Mouse (Mus musculus) lung, postnatal 14 days (tissue): Measurements from ENCODE around the gene Polr2e.

Source experiments
- DNase-seq: peaks from one replicate; pipeline ENCODE4 v3.0.0; 2021

The Polr2e gene

GRCm38 (mm10) chr10:80033511-80034391 lies 5.8 kb downstream of the Polr2e start:
- peak; percentile 67 for DNase-seq

- peak; percentile 81 for DNase-seq
These were observed 6.7 kb downstream of the Polr2e start for GRCm38 (mm10) chr10:80032799-80033480.

GRCm38 (mm10) chr10:80030736-80031135 lies 8.9 kb downstream of the Polr2e start:
- DNase-seq, result no peak

- DNase-seq, result no peak
These were observed 9.4 kb downstream of the Polr2e start for GRCm38 (mm10) chr10:80030191-80030590.

- DNase-seq, result no peak
These were observed 11.1 kb downstream of the Polr2e start for GRCm38 (mm10) chr10:80028521-80028846.

- DNase-seq, result no peak
These were observed 11.7 kb downstream of the Polr2e start for GRCm38 (mm10) chr10:80027681-80028520.

GRCm38 (mm10) chr10:80025889-80026288 lies 13.7 kb downstream of the Polr2e start:
- no peak for DNase-seq

- DNase-seq, result no peak
These were observed 14.1 kb downstream of the Polr2e start for GRCm38 (mm10) chr10:80025463-80025862.

- no peak for DNase-seq
These were observed 14.6 kb downstream of the Polr2e start for GRCm38 (mm10) chr10:80025044-80025347.

- no peak for DNase-seq
These were observed 15.2 kb downstream of the Polr2e start for GRCm38 (mm10) chr10:80024229-80025043.

- DNase-seq, result no peak
These were observed 15.8 kb downstream of the Polr2e start for GRCm38 (mm10) chr10:80023758-80024157.

- no peak for DNase-seq
These were observed 16.8 kb downstream of the Polr2e start for GRCm38 (mm10) chr10:80022806-80023205.

GRCm38 (mm10) chr10:80022164-80022563 lies 17.4 kb downstream of the Polr2e start:
- no peak for DNase-seq

- DNase-seq, result no peak
These were observed 18.3 kb downstream of the Polr2e start for GRCm38 (mm10) chr10:80021320-80021641.

- DNase-seq, result no peak
These were observed 18.8 kb downstream of the Polr2e start for GRCm38 (mm10) chr10:80020603-80021319.

- DNase-seq, result no peak
These were observed 19.4 kb downstream of the Polr2e start for GRCm38 (mm10) chr10:80020191-80020590.

- no peak for DNase-seq
These were observed 20.0 kb downstream of the Polr2e start for GRCm38 (mm10) chr10:80019471-80020131.

GRCm38 (mm10) chr10:80018739-80019297 lies 20.8 kb downstream of the Polr2e start:
- DNase-seq, result peak; percentile 56

GRCm38 (mm10) chr10:80017771-80018170 lies 21.8 kb downstream of the Polr2e start:
- DNase-seq, result no peak

GRCm38 (mm10) chr10:80017361-80017760 lies 22.2 kb downstream of the Polr2e start:
- peak; percentile 68 for DNase-seq

- no peak for DNase-seq
These were observed 22.7 kb downstream of the Polr2e start for GRCm38 (mm10) chr10:80016931-80017330.
